Mouse (Mus musculus): ENCODE data around the gene Olfr378. TPM values are rescaled to one million over a fixed set of nuclear protein-coding genes. Genes with fewer than 3 reads are reported as not detected.

The Olfr378 gene
- polyA plus RNA-seq (2014; fragmentation: Illumina TruSeq; extraction: RNeasy Lipid Tissue Mini Kit (QIAGEN cat#74804); ENCODE audit: low read depth, low replicate concordance) = not detected

DNA sequence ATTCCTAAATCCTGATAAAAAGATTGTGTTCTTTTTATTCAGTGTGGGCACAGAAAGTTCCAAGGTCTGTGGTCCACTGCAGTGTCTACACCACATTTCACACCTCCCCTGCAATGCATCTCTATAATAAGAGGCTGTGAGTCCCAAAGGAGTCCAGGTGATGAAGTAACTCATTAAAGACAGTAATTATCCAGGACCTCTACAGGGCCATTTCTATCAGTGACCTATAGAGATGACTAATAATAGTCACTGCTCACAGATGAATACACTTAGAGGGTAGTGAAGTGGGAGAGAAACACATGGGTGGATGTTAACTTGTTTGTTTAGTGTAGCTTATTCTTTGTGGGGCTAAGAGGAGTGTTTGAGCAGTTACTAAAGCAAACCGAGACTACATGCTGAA is at the start of gene Olfr378:
TSS of gene Olfr378 (minus strand) at position 101 of the 400 bp plus-strand sequence.

DNA sequence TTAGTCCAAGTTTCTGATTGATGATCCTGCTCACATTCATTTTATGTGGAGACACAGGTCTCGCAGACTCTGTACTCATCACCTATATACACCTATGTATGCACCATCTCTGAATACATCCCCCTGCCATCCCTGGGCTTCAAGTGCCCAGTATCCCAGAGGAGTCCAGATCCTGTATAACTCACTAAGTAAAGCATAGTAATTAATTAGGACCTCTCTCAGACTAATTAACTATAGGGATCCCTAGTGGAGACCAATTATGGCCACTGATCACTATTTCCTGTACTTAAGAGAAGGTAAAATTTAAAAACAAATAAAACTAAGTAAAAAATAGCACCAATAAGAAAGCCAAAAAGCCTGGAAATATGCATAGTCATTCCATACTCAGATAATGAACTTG is 29.1 kb upstream of the Olfr378 start, which contains the start of gene Olfr380:
TSS of gene Olfr380 (minus strand) at position 101 of the 400 bp plus-strand sequence.

DNA sequence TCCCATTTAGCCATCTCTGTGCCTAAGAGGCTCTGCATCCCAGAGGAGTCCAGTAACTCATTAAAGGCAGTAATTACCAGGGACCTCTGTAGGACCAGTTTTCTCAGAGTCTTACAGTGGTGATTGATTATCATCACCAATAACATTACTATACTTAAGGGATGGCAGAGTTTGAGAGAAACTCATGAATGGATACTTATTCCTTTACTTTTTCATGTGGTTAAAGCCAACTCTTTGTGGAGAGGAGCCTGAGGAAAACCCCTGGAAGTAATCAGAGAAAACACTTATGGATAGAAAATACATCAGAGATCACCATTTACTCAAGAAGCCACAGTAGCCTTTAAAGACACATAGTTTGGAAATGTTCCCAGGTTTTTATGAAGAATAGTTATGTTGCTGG is 28.8 kb downstream of the Olfr378 start, which contains the start of gene Olfr1:
TSS of gene Olfr1 (minus strand) at position 101 of the 400 bp plus-strand sequence.

Other genes with a start within 250 kb of the Olfr378 start
- gene Ctns, start 229.4 kb downstream of the Olfr378 start, polyA plus RNA-seq (2014; fragmentation: Illumina TruSeq; extraction: RNeasy Lipid Tissue Mini Kit (QIAGEN cat#74804); ENCODE audit: low read depth, low replicate concordance) = 9.3 TPM
- gene Shpk, start 229.0 kb downstream of the Olfr378 start, polyA plus RNA-seq (2014; fragmentation: Illumina TruSeq; extraction: RNeasy Lipid Tissue Mini Kit (QIAGEN cat#74804); ENCODE audit: low read depth, low replicate concordance) = 4.0 TPM
- 0.35 TPM for gene Trpv1, start 194.2 kb downstream of the Olfr378 start, polyA plus RNA-seq (2014; fragmentation: Illumina TruSeq; extraction: RNeasy Lipid Tissue Mini Kit (QIAGEN cat#74804); ENCODE audit: low read depth, low replicate concordance)
- 0.29 TPM for gene Trpv3, start 161.1 kb downstream of the Olfr378 start, polyA plus RNA-seq (2014; fragmentation: Illumina TruSeq; extraction: RNeasy Lipid Tissue Mini Kit (QIAGEN cat#74804); ENCODE audit: low read depth, low replicate concordance)
- gene Aspa, start 98.9 kb downstream of the Olfr378 start, polyA plus RNA-seq (2014; fragmentation: Illumina TruSeq; extraction: RNeasy Lipid Tissue Mini Kit (QIAGEN cat#74804); ENCODE audit: low read depth, low replicate concordance) = 33.6 TPM
- gene Gm49340, start 98.7 kb downstream of the Olfr378 start, polyA plus RNA-seq (2014; fragmentation: Illumina TruSeq; extraction: RNeasy Lipid Tissue Mini Kit (QIAGEN cat#74804); ENCODE audit: low read depth, low replicate concordance) = not detected
- gene Spata22, start 98.7 kb downstream of the Olfr378 start, polyA plus RNA-seq (2014; fragmentation: Illumina TruSeq; extraction: RNeasy Lipid Tissue Mini Kit (QIAGEN cat#74804); ENCODE audit: low read depth, low replicate concordance) = 3.1 TPM
- gene Olfr20, start 77.7 kb downstream of the Olfr378 start, polyA plus RNA-seq (2014; fragmentation: Illumina TruSeq; extraction: RNeasy Lipid Tissue Mini Kit (QIAGEN cat#74804); ENCODE audit: low read depth, low replicate concordance) = not detected
- gene Olfr376, start 57.2 kb downstream of the Olfr378 start, polyA plus RNA-seq (2014; fragmentation: Illumina TruSeq; extraction: RNeasy Lipid Tissue Mini Kit (QIAGEN cat#74804); ENCODE audit: low read depth, low replicate concordance) = not detected
- gene Olfr1, start 28.9 kb downstream of the Olfr378 start, polyA plus RNA-seq (2014; fragmentation: Illumina TruSeq; extraction: RNeasy Lipid Tissue Mini Kit (QIAGEN cat#74804); ENCODE audit: low read depth, low replicate concordance) = not detected
- not detected for gene Olfr380, start 29.0 kb upstream of the Olfr378 start, polyA plus RNA-seq (2014; fragmentation: Illumina TruSeq; extraction: RNeasy Lipid Tissue Mini Kit (QIAGEN cat#74804); ENCODE audit: low read depth, low replicate concordance)
- gene Olfr381, start 63.1 kb upstream of the Olfr378 start, polyA plus RNA-seq (2014; fragmentation: Illumina TruSeq; extraction: RNeasy Lipid Tissue Mini Kit (QIAGEN cat#74804); ENCODE audit: low read depth, low replicate concordance) = not detected
- gene Olfr382, start 88.7 kb upstream of the Olfr378 start, polyA plus RNA-seq (2014; fragmentation: Illumina TruSeq; extraction: RNeasy Lipid Tissue Mini Kit (QIAGEN cat#74804); ENCODE audit: low read depth, low replicate concordance) = not detected
- gene Olfr385, start 164.5 kb upstream of the Olfr378 start, polyA plus RNA-seq (2014; fragmentation: Illumina TruSeq; extraction: RNeasy Lipid Tissue Mini Kit (QIAGEN cat#74804); ENCODE audit: low read depth, low replicate concordance) = not detected
- gene Olfr384, start 170.1 kb upstream of the Olfr378 start, polyA plus RNA-seq (2014; fragmentation: Illumina TruSeq; extraction: RNeasy Lipid Tissue Mini Kit (QIAGEN cat#74804); ENCODE audit: low read depth, low replicate concordance) = not detected

Data from adrenal gland, adult 10 weeks (tissue).